Comparison of ENCODE assay signal across 12 mouse cellular contexts in genomic region chr13:39392589-39392988, GRCm38 (mm10).
"Had no signal": no experiment of that assay in that cellular context is flagged by ENCODE, and none has a peak within 500 bp of the region (broad histone marks: within the 10 kb centered on the region; RNA-seq: fewer than 3 reads in every experiment).

No protein-coding gene starts in this region.

- DNase-seq: kidney, postnatal 14 days; kidney, postnatal 4 days; layer of hippocampus, adult 9-11 months; lung, adult 2 months; lung, postnatal 14 days; lung, postnatal 4 days; midbrain, embryonic 14.5 days; right cerebral cortex, postnatal 14 days; right cerebral cortex, postnatal 4 days; thymus, adult 2 months; thymus, postnatal 14 days; thymus, postnatal 4 days had no signal
